Mouse (Mus musculus) liver, embryonic 15.5 days (tissue): ENCODE measurements around the gene Paqr7. TPM values are rescaled to one million over a fixed set of nuclear protein-coding genes. Genes with fewer than 3 reads are reported as not detected.

Source experiments
- ATAC-seq: fragments of 200-750 bp; cut with Nextera tagmentation; 2 replicates; pipeline ENCODE4 v1.8.0; 2017; ENCODE audit warnings: moderate number of reproducible peaks, mild to moderate bottlenecking, moderate library complexity; ENCODE audit not compliant: insufficient read depth
- H3K27ac ChIP-seq: fragments of 300-500 bp; sonication (generic); replicated peaks from 2 replicates; pipeline ENCODE4 v1.5.1; 2015; ENCODE audit warnings: mild to moderate bottlenecking, inconsistent platforms
- H3K27me3 ChIP-seq: fragments of 300-500 bp; sonication (generic); 2 replicates; pipeline ENCODE4 v1.6.1; 2015; ENCODE audit warnings: mild to moderate bottlenecking, inconsistent platforms
- H3K36me3 ChIP-seq: fragments of 300-500 bp; sonication (generic); replicated peaks from 2 replicates; pipeline ENCODE4 v1.6.1; 2015; ENCODE audit warnings: moderate library complexity, mild to moderate bottlenecking, inconsistent platforms
- H3K4me1 ChIP-seq: fragments of 300-500 bp; sonication (generic); replicated peaks from 2 replicates; pipeline ENCODE4 v1.6.1; 2015; ENCODE audit warnings: inconsistent platforms
- H3K4me2 ChIP-seq: fragments of 300-500 bp; sonication (generic); 2 replicates; pipeline ENCODE4 v1.6.1; 2015; ENCODE audit warnings: moderate library complexity, mild to moderate bottlenecking, inconsistent platforms
- H3K4me3 ChIP-seq: fragments of 300-500 bp; sonication (generic); replicated peaks from 2 replicates; pipeline ENCODE4 v1.5.1; 2015; ENCODE audit warnings: mild to moderate bottlenecking, inconsistent platforms
- H3K9ac ChIP-seq: fragments of 300-500 bp; sonication (generic); 2 replicates; pipeline ENCODE4 v1.6.1; 2015; ENCODE audit warnings: moderate library complexity, mild to moderate bottlenecking, inconsistent platforms
- H3K9me3 ChIP-seq: fragments of 300-500 bp; sonication (generic); replicated peaks from 2 replicates; pipeline ENCODE4 v1.6.1; 2016; ENCODE audit warnings: inconsistent platforms
- WGBS: fragments of 180-500 bp; shearing (Covaris S2); methylation state at CpG from one replicate; pipeline ENCODE4 v1.1.7; 2015; ENCODE audit warnings: mixed read lengths; ENCODE audit not compliant: insufficient replicate concordance; 5-methylcytosine and 5-hydroxymethylcytosine counted together
- polyA plus RNA-seq: library from polyadenylated mRNA; unstranded; fragments of >200 nt; fragmentation: Nextera tagmentation; extraction: Ambion mirVana; gene quantifications from 2 replicates; pipeline ENCODE4 v1.2.1, GENCODE M21; 2015

Gene Paqr7
- polyA plus RNA-seq, 1 experiment from 2014 or later: 7.8 TPM

GRCm38 (mm10) chr4:134503686-134504357 is 7.3 kb downstream of the Paqr7 start:
- Histone ChIP-seq H3K27ac (peak overlapping the region; percentile 67), H3K4me1 (peaks cover 68% of the 10 kb centered on the region), H3K9ac (peak overlapping the region; percentile 31; the same call in 1 of the 2 replicates), H3K36me3 (peaks cover 3% of the 10 kb centered on the region; the same call in 1 of the 2 replicates), H3K4me3 (peak overlapping the region; percentile 30), H3K4me2 (peak overlapping the region; percentile 59), H3K9me3 (no peaks in the 10 kb centered on the region), H3K27me3 (no peaks in the 10 kb centered on the region)
- peak; percentile 60 for ATAC-seq
- 29% methylated on average over 4 of the region's 4 CpGs for WGBS

GRCm38 (mm10) chr4:134505303-134505789 is 8.8 kb downstream of the Paqr7 start:
- Histone ChIP-seq H3K4me1 (peaks cover 75% of the 10 kb centered on the region), H3K9ac (peak overlapping the region; percentile 20; the same call in 1 of the 2 replicates), H3K27ac (peak overlapping the region; percentile 84), H3K36me3 (peaks cover 3% of the 10 kb centered on the region; the same call in 1 of the 2 replicates), H3K9me3 (no peaks in the 10 kb centered on the region), H3K27me3 (no peaks in the 10 kb centered on the region), H3K4me3 (no peak overlapping the region), H3K4me2 (peak overlapping the region; percentile 23; the same call in 1 of the 2 replicates)
- ATAC-seq: no peak
- 58% methylated on average over 4 of the region's 4 CpGs for WGBS

- H3K9me3 ChIP-seq: no peaks in the 10 kb centered on the region
- ATAC-seq: peak; percentile 79
- H3K27me3 ChIP-seq: no peaks in the 10 kb centered on the region
- H3K36me3 ChIP-seq: peaks cover 3% of the 10 kb centered on the region; the same call in 1 of the 2 replicates
- no peak overlapping the region for H3K9ac ChIP-seq
- no peak overlapping the region for H3K4me3 ChIP-seq
- WGBS: 16% methylated on average over 4 of the region's 4 CpGs
- H3K27ac ChIP-seq: peak overlapping the region; percentile 84
- peak overlapping the region; percentile 43 for H3K4me2 ChIP-seq
- peaks cover 82% of the 10 kb centered on the region for H3K4me1 ChIP-seq
Observed at GRCm38 (mm10) chr4:134505966-134506594, 9.6 kb downstream of the Paqr7 start.

DNA sequence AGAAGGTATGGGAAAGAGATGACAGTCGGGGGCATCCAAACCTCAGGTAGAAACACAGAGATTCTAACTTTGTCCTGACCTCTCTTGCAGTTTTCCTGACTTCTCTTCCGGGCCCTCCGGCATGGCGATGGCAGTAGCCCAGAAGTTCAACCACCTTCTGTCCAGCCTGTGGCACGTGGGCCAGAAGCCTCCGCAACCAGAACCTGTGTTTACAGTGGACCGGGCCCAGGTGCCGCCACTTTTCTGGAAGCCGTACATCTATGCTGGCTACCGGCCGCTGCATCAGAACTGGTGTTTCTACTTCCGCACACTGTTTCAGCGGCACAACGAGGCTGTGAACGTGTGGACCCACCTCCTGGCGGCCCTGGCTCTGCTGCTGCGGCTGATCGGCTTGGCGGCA is 10.2 kb downstream of the Paqr7 start:
- Histone ChIP-seq H3K36me3 (peaks cover 3% of the 10 kb centered on the region; the same call in 1 of the 2 replicates), H3K4me2 (no peak overlapping the region), H3K27ac (peak overlapping the region; percentile 84), H3K4me1 (peaks cover 81% of the 10 kb centered on the region), H3K27me3 (no peaks in the 10 kb centered on the region), H3K9me3 (no peaks in the 10 kb centered on the region), H3K4me3 (no peak overlapping the region), H3K9ac (no peak overlapping the region)
- 89% methylated on average over 19 of the region's 19 CpGs for WGBS
- ATAC-seq: no peak

DNA sequence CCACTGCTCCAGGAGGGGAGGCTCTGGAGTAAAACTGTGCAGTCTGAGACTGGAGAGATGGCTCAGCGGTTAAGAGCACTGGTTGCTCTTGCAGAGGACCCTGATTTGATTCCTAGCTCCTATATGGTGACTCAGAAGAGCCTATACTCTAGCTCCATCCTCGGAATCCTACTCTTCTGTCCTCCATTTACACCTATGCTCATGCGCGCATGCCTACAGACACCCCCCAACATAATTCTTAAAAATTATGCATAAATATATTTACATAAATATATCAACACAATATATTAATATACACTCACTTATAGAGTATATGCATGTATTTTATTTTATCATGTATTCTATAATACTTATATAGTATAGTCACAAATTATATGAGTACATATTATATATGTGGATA is 13.9 kb downstream of the Paqr7 start:
- Histone ChIP-seq H3K36me3 (peaks cover 10% of the 10 kb centered on the region), H3K9me3 (no peaks in the 10 kb centered on the region), H3K4me2 (peak overlapping the region; percentile 92), H3K4me1 (peaks cover 84% of the 10 kb centered on the region), H3K27ac (peak overlapping the region; percentile 91), H3K9ac (no peak overlapping the region), H3K27me3 (no peaks in the 10 kb centered on the region), H3K4me3 (peak overlapping the region; percentile 71; the same call in 1 of the 2 replicates)
- no peak for ATAC-seq
- 79% methylated on average over 4 of the region's 4 CpGs for WGBS

- peak within 1 kb of the TSS; percentile 92 for H3K4me2 ChIP-seq
- H3K4me1 ChIP-seq: peaks cover 84% of the 10 kb centered on the region
- peak within 1 kb of the TSS; percentile 79 for H3K9ac ChIP-seq
- ATAC-seq: peak; percentile 83
- WGBS: under 1% methylated on average over 42 of the region's 42 CpGs
- H3K36me3 ChIP-seq: peaks cover 11% of the 10 kb centered on the region
- H3K9me3 ChIP-seq: no peaks in the 10 kb centered on the region
- no peaks in the 10 kb centered on the region for H3K27me3 ChIP-seq
- H3K27ac ChIP-seq: peak within 1 kb of the TSS; percentile 91
- peak within 1 kb of the TSS; percentile 71 for H3K4me3 ChIP-seq
Observed at GRCm38 (mm10) chr4:134510845-134511411, 14.4 kb downstream of the Paqr7 start, which contains the start of gene Aunip. Gene Aunip, plus strand, starts transcription at chr4:134510999.

GRCm38 (mm10) chr4:134511730-134512129 is 15.2 kb downstream of the Paqr7 start:
- peaks cover 84% of the 10 kb centered on the region for H3K4me1 ChIP-seq

GRCm38 (mm10) chr4:134512798-134513197 is 16.3 kb downstream of the Paqr7 start:
- Histone ChIP-seq H3K4me1 (peaks cover 84% of the 10 kb centered on the region), H3K9me3 (no peaks in the 10 kb centered on the region), H3K27me3 (no peaks in the 10 kb centered on the region), H3K27ac (peak overlapping the region; percentile 79), H3K9ac (0 out of 2 replicates have a peak overlapping the region, but pooled peaks have one; percentile 2), H3K4me3 (peak overlapping the region; percentile 71), H3K4me2 (peak overlapping the region; percentile 92), H3K36me3 (peaks cover 21% of the 10 kb centered on the region)
- peak; percentile 45 for ATAC-seq
- 2% methylated on average over 15 of the region's 15 CpGs for WGBS

More at GRCm38 (mm10) chr4:134511730-134512129, 15.2 kb downstream of the Paqr7 start:
- H3K4me2 ChIP-seq: peak overlapping the region; percentile 92
- H3K4me3 ChIP-seq: peak overlapping the region; percentile 71
- no peaks in the 10 kb centered on the region for H3K27me3 ChIP-seq
- WGBS: 18% methylated on average over 6 of the region's 6 CpGs
- H3K9ac ChIP-seq: peak overlapping the region; percentile 79
- H3K27ac ChIP-seq: peak overlapping the region; percentile 91
- H3K9me3 ChIP-seq: no peaks in the 10 kb centered on the region
- H3K36me3 ChIP-seq: peaks cover 15% of the 10 kb centered on the region
- ATAC-seq: no peak

- H3K27ac ChIP-seq: peak overlapping the region; percentile 71
- H3K9me3 ChIP-seq: no peaks in the 10 kb centered on the region
- no peaks in the 10 kb centered on the region for H3K27me3 ChIP-seq
- peak overlapping the region; percentile 71 for H3K4me3 ChIP-seq
- H3K4me1 ChIP-seq: peaks cover 76% of the 10 kb centered on the region
- ATAC-seq: no peak
- peak overlapping the region; percentile 92 for H3K4me2 ChIP-seq
- H3K36me3 ChIP-seq: peaks cover 30% of the 10 kb centered on the region
- H3K9ac ChIP-seq: peak overlapping the region; percentile 42
- 68% methylated on average over 11 of the region's 11 CpGs for WGBS
Observed at GRCm38 (mm10) chr4:134514309-134514930, 17.9 kb downstream of the Paqr7 start.

- H3K9ac ChIP-seq: no peak overlapping the region
- H3K4me2 ChIP-seq: 0 out of 2 replicates have a peak overlapping the region, but pooled peaks have one; percentile 13
- peaks cover 40% of the 10 kb centered on the region for H3K36me3 ChIP-seq
- H3K9me3 ChIP-seq: no peaks in the 10 kb centered on the region
- H3K4me1 ChIP-seq: peaks cover 70% of the 10 kb centered on the region
- H3K27ac ChIP-seq: peak overlapping the region; percentile 8; the same call in 1 of the 2 replicates
- H3K27me3 ChIP-seq: no peaks in the 10 kb centered on the region
- 49% methylated on average over 7 of the region's 7 CpGs for WGBS
- no peak for ATAC-seq
- H3K4me3 ChIP-seq: no peak overlapping the region
Observed at GRCm38 (mm10) chr4:134515614-134516013, 19.1 kb downstream of the Paqr7 start.
